Mouse (Mus musculus): ENCODE measurements around the gene Gm26965. TPM values are rescaled to one million over a fixed set of nuclear protein-coding genes. Genes with fewer than 3 reads are reported as not detected.
"Not testable (repeated sequence)": the region's sequence is repeated elsewhere in the genome, so short reads cannot be mapped to it uniquely, and the experiment has no call there.

Gene Gm26965
- polyA plus RNA-seq, 2 experiments, result not detected

DNA sequence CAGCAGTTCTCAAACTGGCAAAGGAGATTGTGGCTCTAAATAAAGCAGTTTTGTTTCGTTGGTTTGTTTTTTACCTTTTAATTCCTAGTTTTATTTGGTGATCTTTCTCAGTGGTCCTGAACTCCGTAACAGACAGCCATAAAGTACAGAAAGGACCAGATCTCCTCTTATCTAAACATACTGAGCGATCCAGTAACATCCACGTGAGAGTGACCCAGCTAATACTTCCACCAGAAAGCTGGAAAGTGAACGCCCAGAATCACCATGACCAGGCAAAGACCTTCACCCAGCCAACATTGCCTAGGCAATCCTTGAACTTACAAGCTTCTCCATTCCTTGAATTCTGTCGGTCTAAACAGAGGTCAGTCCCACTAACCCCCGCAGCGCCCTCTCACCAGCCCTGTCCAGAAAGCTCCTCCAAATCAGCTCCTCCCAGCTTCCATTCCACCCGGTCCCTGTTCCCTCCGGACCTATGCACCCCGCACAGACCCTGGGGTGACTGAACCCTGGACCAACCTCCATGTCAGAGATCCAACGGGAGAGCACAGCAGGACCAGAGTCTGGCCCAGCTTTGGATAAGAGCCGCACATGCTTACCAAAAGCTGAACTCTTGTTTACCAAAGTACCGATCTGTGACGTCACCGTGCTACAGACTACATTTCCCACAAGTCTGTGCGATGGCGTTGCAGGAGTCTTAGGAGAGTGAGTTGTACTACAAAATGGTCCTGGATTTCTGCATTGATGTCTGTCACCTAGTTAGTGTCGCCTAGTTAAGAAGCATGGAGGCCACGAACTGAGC lies 42.1 kb downstream of the Gm26965 start, which contains the start of gene Zfp874b:
Gene Zfp874b (minus strand): TSS at position 634 of the 799 bp plus-strand sequence.
- DNase-seq (ENCODE audit: low spot score) (peak; percentile 92), ATAC-seq (ENCODE audit: low FRiP score, low read depth) (peak; percentile 93)
- Histone ChIP-seq H3K4me2 (replicated peaks; ENCODE audit: low read depth, low read length, severe bottlenecking) (peak within 1 kb of the TSS; percentile 62), H3K9me3 (ENCODE audit: control insufficient read depth, low read length) (no peaks in the 10 kb centered on the region), H3K4me3 (replicated peaks; ENCODE audit: low read length) (peak within 1 kb of the TSS; percentile 65), H3K9ac (ENCODE audit: low read depth, low read length, severe bottlenecking) (peak within 1 kb of the TSS; percentile 69), H3K36me3 (ENCODE audit: control insufficient read depth, insufficient read depth, low read length) (0 out of 2 replicates have a peak, but pooled peaks cover under 1% of the 10 kb centered on the region), H3K4me1 (ENCODE audit: control insufficient read depth, insufficient read depth, low read length) (peaks cover 4% of the 10 kb centered on the region), H3K27ac (replicated peaks; ENCODE audit: low read depth, low read length) (peak within 1 kb of the TSS; percentile 14), H3K27me3 (ENCODE audit: control insufficient read depth, insufficient read depth, low read length) (no peaks in the 10 kb centered on the region)
- WGBS, result 3% methylated on average over 20 of the region's 20 CpGs
- TF ChIP-seq POLR2A (IDR thresholded peaks at IDR 0.05; ENCODE audit: borderline replicate concordance, extremely low read depth, insufficient read depth, insufficient read length), result 0 out of 2 replicates have a peak, but pooled peaks have one; percentile 18

DNA sequence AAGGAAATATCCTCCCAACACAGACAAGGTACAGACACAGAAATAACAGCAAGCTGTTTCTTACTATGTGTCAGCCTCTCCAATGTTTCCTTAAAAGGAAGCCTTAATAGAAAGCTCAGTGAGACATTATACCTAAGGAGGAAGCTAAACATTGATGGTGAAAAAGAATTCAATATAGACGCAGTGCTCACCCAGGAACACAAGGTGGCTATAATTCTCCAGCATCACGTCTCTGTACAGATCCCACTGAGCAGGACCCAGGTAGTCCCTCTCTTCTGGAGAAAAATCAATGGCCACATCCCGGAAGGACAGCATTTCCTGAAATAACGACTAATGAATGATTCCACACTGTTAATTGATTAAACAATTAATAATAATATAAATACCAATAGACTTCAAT lies 44.4 kb downstream of the Gm26965 start:
- Histone ChIP-seq H3K27me3 (ENCODE audit: control insufficient read depth, insufficient read depth, low read length) (no peaks in the 10 kb centered on the region), H3K27ac (replicated peaks; ENCODE audit: low read depth, low read length) (no peak overlapping the region), H3K9me3 (ENCODE audit: control insufficient read depth, low read length) (no peaks in the 10 kb centered on the region), H3K9ac (ENCODE audit: low read depth, low read length, severe bottlenecking) (no peak overlapping the region), H3K36me3 (ENCODE audit: control insufficient read depth, insufficient read depth, low read length) (no peaks in the 10 kb centered on the region), H3K4me2 (replicated peaks; ENCODE audit: low read depth, low read length, severe bottlenecking) (no peak overlapping the region), H3K4me3 (replicated peaks; ENCODE audit: low read length) (no peak overlapping the region), H3K4me1 (ENCODE audit: control insufficient read depth, insufficient read depth, low read length) (peaks cover 4% of the 10 kb centered on the region)
- DNase-seq (ENCODE audit: low spot score), result no peak
- TF ChIP-seq POLR2A (IDR thresholded peaks at IDR 0.05; ENCODE audit: borderline replicate concordance, extremely low read depth, insufficient read depth, insufficient read length), result no peak
- no peak for ATAC-seq (ENCODE audit: low FRiP score, low read depth)
- 65% methylated on average over 4 of the region's 4 CpGs for WGBS

DNA sequence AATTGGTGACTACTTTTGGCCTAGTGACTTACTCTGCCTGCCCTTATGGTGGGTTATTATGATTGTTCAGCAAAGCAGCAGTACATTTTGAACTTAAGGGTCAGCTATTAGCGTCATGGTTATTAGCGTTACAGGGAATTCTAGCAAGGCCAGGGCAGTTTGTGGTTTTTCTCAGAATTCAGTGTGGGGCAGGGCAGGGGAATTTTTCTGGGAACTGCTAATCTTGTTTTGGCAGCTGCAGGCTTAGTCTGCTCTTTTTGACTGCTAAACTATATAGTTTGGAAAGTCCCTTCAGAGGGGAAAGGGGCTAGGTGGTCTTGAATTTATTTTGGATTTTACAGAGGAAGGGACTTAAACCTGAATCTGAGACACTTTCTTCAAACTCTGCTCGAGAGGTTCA lies 56.7 kb downstream of the Gm26965 start:
- no peak overlapping the region for H3K4me3 ChIP-seq (replicated peaks; ENCODE audit: low read length)

DNA sequence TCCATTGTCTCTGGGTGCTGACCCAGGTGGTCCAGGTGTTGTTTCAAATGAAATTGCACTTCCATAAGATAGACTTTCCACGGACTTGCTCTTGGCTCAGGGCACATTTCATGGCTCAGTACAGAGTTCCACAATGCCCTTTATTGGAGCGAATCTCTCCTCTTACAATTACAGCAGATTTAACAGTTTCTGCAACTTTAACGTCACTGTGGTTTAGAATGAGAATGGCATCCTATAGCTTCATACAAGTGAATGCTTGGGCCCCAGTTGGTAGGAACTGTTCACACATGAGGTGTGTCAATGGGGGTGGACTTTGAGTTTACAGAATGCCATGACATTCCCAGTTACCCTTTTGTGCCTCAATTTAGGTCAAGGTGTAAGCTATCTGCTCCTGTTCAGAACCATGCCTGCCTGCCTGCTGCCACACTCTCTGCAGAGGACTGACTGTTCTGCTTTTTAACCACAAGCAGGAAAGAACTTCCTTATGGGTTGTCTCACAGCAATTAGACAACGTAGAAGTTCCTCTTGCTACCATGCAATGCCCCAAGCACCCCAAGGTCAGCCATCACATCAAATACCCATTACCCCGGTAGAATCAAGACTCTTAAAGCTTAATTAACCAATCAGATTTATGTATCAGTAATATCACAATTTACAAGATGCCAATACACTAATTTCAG lies 62.3 kb downstream of the Gm26965 start:
- not testable (repeated sequence) for H3K4me2 ChIP-seq (replicated peaks; ENCODE audit: low read depth, low read length, severe bottlenecking); H3K4me1 ChIP-seq (ENCODE audit: control insufficient read depth, insufficient read depth, low read length); H3K9ac ChIP-seq (ENCODE audit: low read depth, low read length, severe bottlenecking); H3K27me3 ChIP-seq (ENCODE audit: control insufficient read depth, insufficient read depth, low read length); H3K4me3 ChIP-seq (replicated peaks; ENCODE audit: low read length); ATAC-seq (ENCODE audit: low FRiP score, low read depth); H3K27ac ChIP-seq (replicated peaks; ENCODE audit: low read depth, low read length); H3K36me3 ChIP-seq (ENCODE audit: control insufficient read depth, insufficient read depth, low read length); H3K9me3 ChIP-seq (ENCODE audit: control insufficient read depth, low read length); DNase-seq (ENCODE audit: low spot score)
- WGBS, result 87% methylated on average over 2 of the region's 5 CpGs

More for the DNA sequence above, 56.7 kb downstream of the Gm26965 start:
- 94% methylated on average over 3 of the region's 3 CpGs for WGBS
- no peaks in the 10 kb centered on the region for H3K9me3 ChIP-seq (ENCODE audit: control insufficient read depth, low read length)
- TF ChIP-seq POLR2A (IDR thresholded peaks at IDR 0.05; ENCODE audit: borderline replicate concordance, extremely low read depth, insufficient read depth, insufficient read length), result no peak
- H3K4me1 ChIP-seq (ENCODE audit: control insufficient read depth, insufficient read depth, low read length), result no peaks in the 10 kb centered on the region
- H3K27me3 ChIP-seq (ENCODE audit: control insufficient read depth, insufficient read depth, low read length), result no peaks in the 10 kb centered on the region
- no peak overlapping the region for H3K4me2 ChIP-seq (replicated peaks; ENCODE audit: low read depth, low read length, severe bottlenecking)
- ATAC-seq (ENCODE audit: low FRiP score, low read depth) (no peak), DNase-seq (ENCODE audit: low spot score) (no peak)
- no peak overlapping the region for H3K27ac ChIP-seq (replicated peaks; ENCODE audit: low read depth, low read length)
- no peak overlapping the region for H3K9ac ChIP-seq (ENCODE audit: low read depth, low read length, severe bottlenecking)
- H3K36me3 ChIP-seq (ENCODE audit: control insufficient read depth, insufficient read depth, low read length), result peaks cover 21% of the 10 kb centered on the region

DNA sequence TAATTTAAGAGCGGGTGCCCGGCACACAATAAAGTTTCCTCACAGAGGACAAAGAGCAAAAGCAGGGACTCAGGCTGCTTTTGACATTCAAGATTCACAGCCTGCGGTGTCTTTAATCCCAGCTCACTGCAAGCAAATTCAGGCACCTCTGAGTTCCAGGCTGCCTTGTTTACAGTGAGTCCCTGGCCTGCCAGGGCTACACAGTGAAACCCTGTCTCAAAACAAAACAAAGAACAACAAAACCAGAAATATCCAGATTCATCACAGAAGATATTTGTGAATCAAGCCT lies 74.0 kb downstream of the Gm26965 start:
- H3K36me3 ChIP-seq (ENCODE audit: control insufficient read depth, insufficient read depth, low read length), result peaks cover 9% of the 10 kb centered on the region; the same call in 1 of the 2 replicates
- H3K9me3 ChIP-seq (ENCODE audit: control insufficient read depth, low read length), result no peaks in the 10 kb centered on the region
- DNase-seq (ENCODE audit: low spot score) (no peak), ATAC-seq (ENCODE audit: low FRiP score, low read depth) (peak; percentile 29; the same call in 1 of the 2 replicates)
- H3K4me1 ChIP-seq (ENCODE audit: control insufficient read depth, insufficient read depth, low read length), result peaks cover 2% of the 10 kb centered on the region; the same call in 1 of the 2 replicates
- peak overlapping the region; percentile 61 for H3K9ac ChIP-seq (ENCODE audit: low read depth, low read length, severe bottlenecking)
- TF ChIP-seq POLR2A (IDR thresholded peaks at IDR 0.05; ENCODE audit: borderline replicate concordance, extremely low read depth, insufficient read depth, insufficient read length), result no peak
- H3K27me3 ChIP-seq (ENCODE audit: control insufficient read depth, insufficient read depth, low read length), result no peaks in the 10 kb centered on the region
- peak overlapping the region; percentile 64 for H3K4me2 ChIP-seq (replicated peaks; ENCODE audit: low read depth, low read length, severe bottlenecking)
- H3K27ac ChIP-seq (replicated peaks; ENCODE audit: low read depth, low read length), result peak overlapping the region; percentile 76
- WGBS, result 5% methylated on average over 3 of the region's 3 CpGs
- H3K4me3 ChIP-seq (replicated peaks; ENCODE audit: low read length), result peak overlapping the region; percentile 55
